Mouse (Mus musculus): Measurements from ENCODE around the gene Ctnnb1.

Gene Ctnnb1

GRCm38 (mm10) chr9:120926939-120927606 is 1.9 kb upstream of the Ctnnb1 start:
- DNase-seq (ENCODE audit: low read depth, low spot score) = no peak

- DNase-seq (ENCODE audit: low read depth, low spot score) = no peak
These were observed 1.0 kb downstream of the Ctnnb1 start for GRCm38 (mm10) chr9:120930021-120930420.

GRCm38 (mm10) chr9:120930811-120931210 is 1.8 kb downstream of the Ctnnb1 start:
- no peak for DNase-seq (ENCODE audit: low read depth, low spot score)

GRCm38 (mm10) chr9:120932371-120932770 is 3.4 kb downstream of the Ctnnb1 start:
- no peak for DNase-seq (ENCODE audit: low read depth, low spot score)

- DNase-seq (ENCODE audit: low read depth, low spot score) = peak; percentile 94
These were observed 4.0 kb downstream of the Ctnnb1 start for GRCm38 (mm10) chr9:120932797-120933586.

GRCm38 (mm10) chr9:120933587-120933885 is 4.5 kb downstream of the Ctnnb1 start:
- no peak for DNase-seq (ENCODE audit: low read depth, low spot score)

GRCm38 (mm10) chr9:120933886-120934758 is 5.1 kb downstream of the Ctnnb1 start:
- DNase-seq (ENCODE audit: low read depth, low spot score) = no peak

GRCm38 (mm10) chr9:120934821-120935633 is 6.0 kb downstream of the Ctnnb1 start:
- DNase-seq (ENCODE audit: low read depth, low spot score) = no peak

GRCm38 (mm10) chr9:120935634-120935922 is 6.6 kb downstream of the Ctnnb1 start:
- no peak for DNase-seq (ENCODE audit: low read depth, low spot score)

- DNase-seq (ENCODE audit: low read depth, low spot score) = no peak
These were observed 7.3 kb downstream of the Ctnnb1 start for GRCm38 (mm10) chr9:120936351-120936750.

- no peak for DNase-seq (ENCODE audit: low read depth, low spot score)
These were observed 11.8 kb downstream of the Ctnnb1 start for GRCm38 (mm10) chr9:120940858-120941257.

GRCm38 (mm10) chr9:120943757-120944156 is 14.7 kb downstream of the Ctnnb1 start:
- DNase-seq (ENCODE audit: low read depth, low spot score) = no peak

- DNase-seq (ENCODE audit: low read depth, low spot score) = no peak
These were observed 15.2 kb downstream of the Ctnnb1 start for GRCm38 (mm10) chr9:120944211-120944610.

- no peak for DNase-seq (ENCODE audit: low read depth, low spot score)
These were observed 17.1 kb downstream of the Ctnnb1 start for GRCm38 (mm10) chr9:120946131-120946530.

GRCm38 (mm10) chr9:120948832-120949231 is 19.8 kb downstream of the Ctnnb1 start:
- DNase-seq (ENCODE audit: low read depth, low spot score) = no peak

- no peak for DNase-seq (ENCODE audit: low read depth, low spot score)
These were observed 21.7 kb downstream of the Ctnnb1 start for GRCm38 (mm10) chr9:120950761-120951160.

GRCm38 (mm10) chr9:120951947-120952346 is 22.9 kb downstream of the Ctnnb1 start:
- DNase-seq (ENCODE audit: low read depth, low spot score) = no peak

GRCm38 (mm10) chr9:120958051-120958450 is 29.0 kb downstream of the Ctnnb1 start:
- DNase-seq (ENCODE audit: low read depth, low spot score) = no peak

- no peak for DNase-seq (ENCODE audit: low read depth, low spot score)
These were observed 29.5 kb downstream of the Ctnnb1 start for GRCm38 (mm10) chr9:120958560-120958959.

GRCm38 (mm10) chr9:120959225-120959624 is 30.2 kb downstream of the Ctnnb1 start:
- no peak for DNase-seq (ENCODE audit: low read depth, low spot score)

GRCm38 (mm10) chr9:120960611-120961010 is 31.6 kb downstream of the Ctnnb1 start:
- no peak for DNase-seq (ENCODE audit: low read depth, low spot score)

GRCm38 (mm10) chr9:120961466-120961865 is 32.5 kb downstream of the Ctnnb1 start:
- no peak for DNase-seq (ENCODE audit: low read depth, low spot score)

All from retina, adult 2 months (tissue).